Mouse (Mus musculus) ovary, adult 18-20 months (tissue): ENCODE results near the gene Isy1.
"Not testable (repeated sequence)": the region's sequence is repeated elsewhere in the genome, so short reads cannot be mapped to it uniquely, and the experiment has no call there.

Source experiments
- DNase-seq: peaks from one replicate; pipeline ENCODE4 v3.0.0; 2022; ENCODE audit warnings: low spot score, mixed read lengths

Gene Isy1

DNA sequence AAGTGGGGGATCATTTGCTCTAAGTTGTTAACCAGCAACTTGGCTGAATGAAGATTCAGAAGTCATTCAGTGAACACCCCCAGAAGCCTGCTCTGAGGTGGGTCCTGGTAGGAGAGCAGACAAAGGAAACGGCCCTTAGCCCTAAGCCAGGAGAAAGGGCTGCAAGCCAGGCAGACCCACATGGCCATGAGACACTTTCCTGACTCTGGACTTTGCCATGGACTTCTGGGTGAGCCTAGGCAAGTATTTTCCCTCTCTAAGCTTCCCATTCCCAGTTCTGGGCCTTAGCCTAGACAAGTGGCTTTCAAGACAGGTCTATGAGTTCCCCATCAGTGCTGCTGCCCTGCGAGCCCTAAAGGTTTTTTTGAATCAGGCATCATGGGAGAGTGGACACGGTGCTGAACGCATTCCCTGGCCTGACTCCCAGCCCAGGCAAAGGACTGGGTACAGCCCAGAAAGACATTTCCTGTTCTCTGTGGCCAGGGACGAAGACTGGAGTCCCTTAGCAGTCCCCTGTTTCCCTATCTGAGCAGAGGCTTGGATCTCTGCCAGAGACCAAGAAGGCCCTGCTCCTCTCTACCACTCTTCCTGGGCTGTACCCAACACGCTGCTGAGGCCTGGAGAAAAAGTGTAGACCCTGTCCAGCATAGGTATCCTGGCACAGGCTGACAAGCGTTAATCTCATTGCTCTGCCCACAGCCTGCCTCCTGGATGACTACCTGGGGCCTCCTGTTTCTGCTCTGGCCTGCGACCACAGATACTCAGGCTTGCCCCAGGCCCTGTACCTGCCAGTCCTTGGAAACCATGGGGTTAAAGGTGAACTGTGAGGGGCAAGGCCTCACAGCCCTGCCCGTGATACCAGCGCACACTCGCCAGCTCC, 60.1 kb downstream of the Isy1 start:
- DNase-seq, result no peak

DNA sequence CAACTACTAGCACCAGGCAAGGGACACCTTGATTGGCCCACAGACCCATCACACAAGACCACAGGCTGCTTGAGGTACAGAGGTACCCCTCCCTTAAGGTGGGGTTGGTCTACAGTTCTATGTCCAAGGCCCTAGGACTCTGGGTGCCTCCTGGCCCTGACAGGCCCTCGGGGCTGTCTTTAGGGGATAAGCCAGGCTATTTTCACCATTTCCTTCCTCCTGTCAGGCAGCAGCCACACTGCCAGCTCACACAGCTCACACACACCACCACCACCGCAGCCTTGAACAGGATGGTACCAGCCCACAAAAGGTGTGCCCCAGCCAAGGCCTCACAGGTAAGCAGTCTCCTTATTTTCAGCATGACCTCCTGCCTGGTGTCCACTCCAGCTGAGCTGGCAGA, 60.8 kb downstream of the Isy1 start, which contains the start of gene Gp9:
TSS of gene Gp9 (plus strand) at position 231 of the 400 bp plus-strand sequence.
- no peak for DNase-seq

DNA sequence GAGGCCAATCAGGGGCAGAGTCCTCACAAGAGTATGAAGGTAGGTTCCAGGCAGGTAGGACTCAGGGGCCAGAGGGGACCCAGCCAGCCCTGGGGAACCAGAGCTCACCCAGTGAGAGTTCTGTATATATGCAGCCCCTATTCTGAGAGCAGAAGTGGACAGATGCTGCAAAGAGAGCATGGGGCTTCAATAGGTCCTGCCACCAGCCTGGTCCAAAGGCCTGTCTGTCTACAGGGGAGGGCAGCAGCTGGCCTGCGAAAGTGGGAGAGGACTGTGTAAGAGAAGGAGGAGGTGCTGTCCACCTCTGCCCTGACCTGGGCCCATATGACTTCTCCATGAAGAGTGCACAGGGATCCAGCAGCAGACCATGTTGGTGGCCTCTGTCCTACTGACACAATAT, 61.9 kb downstream of the Isy1 start:
- no peak for DNase-seq

DNA sequence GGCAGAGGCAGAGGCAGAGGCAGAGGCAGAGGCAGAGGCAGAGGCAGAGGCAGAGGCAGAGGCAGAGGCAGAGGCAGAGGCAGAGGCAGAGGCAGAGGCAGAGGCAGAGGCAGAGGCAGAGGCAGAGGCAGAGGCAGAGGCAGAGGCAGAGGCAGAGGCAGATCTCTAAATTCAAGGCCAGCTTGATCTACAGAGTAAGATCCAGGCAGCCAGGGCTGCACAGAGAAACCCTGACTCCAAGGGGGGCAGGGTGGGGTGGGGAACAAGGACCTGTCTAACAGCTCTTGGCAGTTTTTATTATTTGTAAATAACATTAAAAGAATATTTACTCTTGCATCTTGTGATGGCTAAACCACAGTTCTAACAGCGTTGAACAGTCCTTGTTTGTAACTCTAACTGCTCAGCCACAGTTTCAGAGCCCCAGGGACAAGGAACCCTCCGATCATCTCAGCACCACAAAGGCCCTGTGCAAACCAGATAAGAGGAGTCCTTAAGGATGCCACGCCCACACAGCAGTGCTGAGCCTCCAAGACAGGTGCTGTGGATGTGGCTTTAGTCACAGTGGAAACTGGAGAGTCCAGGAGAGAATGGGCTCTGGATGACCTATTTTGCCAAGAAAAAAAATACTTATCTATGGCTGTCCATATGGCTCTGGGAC, 62.9 kb downstream of the Isy1 start:
- no peak for DNase-seq

DNA sequence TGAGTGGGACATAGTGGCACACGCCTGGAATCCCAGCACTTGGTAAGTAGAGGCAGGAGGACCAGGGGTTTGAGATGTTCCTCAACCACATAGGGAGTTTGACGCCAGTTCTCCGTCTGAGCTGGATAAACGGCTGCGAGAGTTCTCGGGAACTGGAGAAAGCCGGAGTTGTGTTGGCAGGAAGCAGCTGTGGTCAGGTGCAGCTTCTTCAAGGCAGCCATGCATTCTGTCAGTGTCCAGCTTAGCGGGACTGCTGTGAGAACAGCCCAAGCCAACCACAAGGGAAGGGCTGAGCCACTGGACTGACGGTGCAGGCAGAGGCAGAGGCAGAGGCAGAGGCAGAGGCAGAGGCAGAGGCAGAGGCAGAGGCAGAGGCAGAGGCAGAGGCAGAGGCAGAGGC, 63.7 kb downstream of the Isy1 start:
- no peak for DNase-seq

DNA sequence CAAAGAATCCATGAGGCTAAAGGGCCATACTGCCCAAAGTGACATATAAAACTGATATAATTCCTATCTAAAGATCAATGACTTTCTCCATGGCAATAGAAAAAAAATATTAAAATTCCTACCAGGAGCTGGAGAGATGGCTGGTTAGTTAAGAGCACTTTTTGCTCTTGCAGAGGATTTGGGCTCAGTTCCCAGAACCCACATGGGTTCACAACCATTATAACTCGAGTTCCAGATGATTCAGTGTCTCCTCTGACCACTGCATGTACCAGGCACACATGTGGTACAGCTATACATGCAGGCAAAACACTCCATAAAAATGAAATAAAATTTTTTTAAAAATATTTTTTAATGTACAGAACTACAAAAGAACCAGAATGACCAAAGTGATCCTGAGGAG, 64.1 kb downstream of the Isy1 start:
- no peak for DNase-seq

DNA sequence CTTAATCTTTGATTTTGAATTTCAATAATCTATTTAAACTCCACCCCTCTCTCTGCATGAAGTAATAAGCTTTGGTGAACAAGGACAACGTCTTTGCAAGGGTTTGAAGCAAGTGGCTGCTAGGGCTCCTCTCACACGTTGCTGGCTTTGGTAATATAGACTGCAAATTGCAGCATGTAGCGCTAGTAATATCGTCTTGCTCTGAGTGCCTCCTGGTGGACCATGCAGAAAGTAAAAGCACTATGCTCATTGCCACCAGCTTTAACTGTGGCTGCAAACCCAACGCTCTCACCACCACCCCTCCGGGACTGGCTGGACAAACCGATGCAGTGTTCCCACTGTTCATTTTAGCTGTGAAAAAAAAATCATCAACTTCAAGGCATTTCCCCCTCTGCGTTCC, 68.0 kb downstream of the Isy1 start:
- no peak for DNase-seq

DNA sequence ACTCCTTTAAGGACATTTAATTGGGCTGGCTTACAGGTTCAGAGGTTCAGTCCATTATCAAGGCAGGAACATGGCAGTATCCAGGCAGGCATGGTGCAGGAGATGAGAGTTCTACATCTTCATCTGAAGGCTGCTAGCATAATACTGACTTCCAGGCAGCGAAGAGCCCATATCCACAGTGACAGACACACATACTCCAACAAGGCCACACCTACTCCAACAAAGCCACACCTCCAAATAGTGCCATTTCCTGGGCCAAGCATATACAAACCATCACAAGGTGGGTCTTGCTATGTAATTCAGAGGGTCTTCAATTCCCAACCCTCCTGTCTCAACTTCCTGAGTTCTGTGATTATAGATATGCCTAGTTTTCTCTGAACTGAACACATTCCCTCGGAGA, 74.3 kb downstream of the Isy1 start:
- not testable (repeated sequence) for DNase-seq
